Mouse (Mus musculus) T-helper 2 cell (primary cell): ENCODE measurements at regions not wholly inside any gene's neighbourhood (a gene's known extent, or its start where the extent isn't known, plus 50 kb on each side); places are given as distances from the start of the nearest gene placed in this dataset.

Experiments used
- in situ Hi-C: fragments of 300-600 bp; cut with MboI, MseI; formaldehyde crosslinking; loops from one replicate; pipeline ENCODE4 v1.15.1; 2025; ENCODE audit warnings: high pct_unique_total_duplicates

DNA sequence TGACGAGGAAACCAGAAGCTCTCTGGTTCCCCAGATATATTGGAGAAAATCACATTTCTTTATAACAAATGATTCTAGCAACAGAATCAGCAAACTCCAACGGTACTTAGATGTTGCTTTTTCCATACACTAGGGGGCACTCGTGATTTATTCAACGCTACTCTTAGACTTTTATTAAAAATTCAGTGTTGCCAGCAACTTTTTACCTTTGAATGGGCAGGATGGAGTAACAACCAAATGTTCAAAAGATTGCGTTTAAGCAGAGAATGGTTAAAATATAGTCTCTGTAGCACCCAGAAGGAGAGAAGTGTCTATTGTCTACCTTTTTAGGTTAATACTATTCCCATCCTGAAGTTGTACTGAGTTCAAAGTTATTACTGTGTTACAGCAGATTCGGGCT lies 715.4 kb upstream of the Cblb start:
- in situ Hi-C loops: loop anchor here (10.0 to 25.0 kb wide), 2 partner anchors 372 to 819 kb away; no protein-coding TSS in a partner anchor

DNA sequence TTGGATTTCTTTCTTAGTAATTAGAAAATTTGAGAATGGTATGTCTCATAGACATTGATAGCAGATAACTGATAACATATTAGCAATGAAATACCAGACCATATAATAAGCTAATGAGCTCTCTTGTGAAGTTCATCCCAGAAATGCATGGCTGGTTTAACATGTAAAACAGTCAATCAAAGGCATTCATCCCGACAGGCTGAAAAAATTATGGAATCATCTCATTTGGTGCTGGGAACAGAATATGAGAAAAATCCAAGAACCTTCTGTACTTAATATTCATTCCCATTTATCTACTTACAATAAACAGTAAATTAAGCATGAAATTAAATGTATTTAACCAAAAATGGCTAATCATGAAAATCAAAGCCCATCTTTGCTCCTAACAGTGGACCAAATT lies 698.8 kb upstream of the Cblb start:
- in situ Hi-C loops: no loop called here

- in situ Hi-C loops: no loop called here
These were observed 696.1 kb upstream of the Cblb start for GRCm38 (mm10) chr16:51334972-51335371.

DNA sequence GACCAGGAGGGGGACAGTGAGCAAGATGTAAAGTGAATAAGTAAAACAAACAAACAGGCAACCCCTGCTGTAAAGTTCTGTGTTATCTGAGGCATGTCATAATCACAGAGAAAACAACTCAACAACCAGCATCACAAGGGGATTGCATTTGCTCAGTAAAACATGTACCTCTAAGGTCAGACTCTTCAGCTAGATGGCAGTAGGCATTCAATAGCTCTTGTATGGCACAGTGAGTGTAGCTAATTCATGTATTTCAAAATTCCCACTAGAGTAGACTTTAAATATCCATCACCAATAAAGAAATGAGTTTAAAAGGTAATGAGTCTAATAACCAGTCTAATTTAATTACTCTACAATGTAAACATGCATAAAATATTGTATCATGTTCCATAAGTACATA lies 683.9 kb upstream of the Cblb start:
- in situ Hi-C loops: no loop called here

DNA sequence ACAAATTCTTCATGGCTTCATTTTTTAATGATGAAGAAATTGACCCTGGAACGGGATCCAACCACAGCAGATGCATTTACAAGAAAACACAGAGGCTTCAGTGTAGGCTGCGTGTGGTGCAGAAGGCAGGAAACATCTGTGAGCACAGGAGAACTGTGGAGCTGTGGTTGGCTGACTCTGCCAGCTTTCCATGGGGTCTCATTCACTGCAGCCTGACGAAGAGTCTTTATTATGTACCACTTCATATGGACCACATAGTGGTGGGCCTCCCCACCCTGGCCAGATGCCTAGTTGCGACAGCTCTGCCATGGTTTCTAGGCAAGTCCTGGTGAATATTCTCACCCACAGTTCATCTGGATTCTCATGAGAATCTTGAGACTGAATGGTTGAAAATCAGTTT lies 678.9 kb upstream of the Cblb start:
- in situ Hi-C loops: no loop called here

- in situ Hi-C loops: no loop called here
These were observed 677.2 kb upstream of the Cblb start for GRCm38 (mm10) chr16:51353791-51354190.

GRCm38 (mm10) chr16:51370070-51370469 lies 661.0 kb upstream of the Cblb start:
- in situ Hi-C loops: no loop called here

DNA sequence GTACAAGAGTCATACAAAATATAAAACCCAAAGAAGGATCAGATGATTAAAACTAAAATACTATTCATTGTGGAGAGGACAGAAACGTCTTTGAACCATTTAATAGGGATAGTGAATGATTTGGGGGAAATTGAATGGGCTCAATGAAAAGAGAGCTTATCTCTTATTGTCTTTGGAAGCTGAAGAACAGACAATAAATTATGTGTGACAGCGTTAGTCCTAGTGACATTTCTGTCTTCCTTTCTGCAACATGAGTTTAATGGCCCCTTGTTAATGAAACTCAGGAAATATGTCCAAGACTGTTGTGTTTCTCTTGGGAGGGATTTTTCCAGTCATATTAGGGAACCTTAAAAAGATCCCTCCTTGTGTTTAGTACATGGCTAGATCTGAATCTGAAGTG lies 644.6 kb upstream of the Cblb start:
- in situ Hi-C loops: no loop called here

- in situ Hi-C loops: no loop called here
These were observed 643.5 kb upstream of the Cblb start for GRCm38 (mm10) chr16:51387498-51387897.

GRCm38 (mm10) chr16:51393871-51394270 lies 637.2 kb upstream of the Cblb start:
- in situ Hi-C loops: no loop called here
